Mouse (Mus musculus) liver, postnatal 0 days (tissue): ENCODE results near the gene Ggcx.

Experiments used
- CTCF ChIP-seq: sonication (generic); IDR thresholded peaks from 2 replicates; pipeline ENCODE4 v1.5.1; 2016; ENCODE audit warnings: antibody characterized with exemption, low read depth
- EP300 ChIP-seq: IDR thresholded peaks from 2 replicates; pipeline ENCODE4 v1.6.1; 2016; ENCODE audit warnings: antibody characterized with exemption, low read depth, mild to moderate bottlenecking

GRCm38 (mm10) chr6:72428036-72428435 lies 13.9 kb downstream of the Ggcx start:
- TF ChIP-seq CTCF = peak; percentile 91
- TF ChIP-seq EP300 = no peak
